Mouse (Mus musculus) hindbrain, postnatal 0 days (tissue): ENCODE results near the gene Tmem150c. TPM values are rescaled to one million over a fixed set of nuclear protein-coding genes. Genes with fewer than 3 reads are reported as not detected.
A peak's percentile ranks its signal among the peaks of the same experiment; 100 is the strongest.

Experiments used
- ATAC-seq: fragments of 200-750 bp; cut with Nextera tagmentation; 2 replicates; pipeline ENCODE4 v1.8.0; 2017; ENCODE audit warnings: mild to moderate bottlenecking, moderate TSS enrichment, moderate library complexity
- DNase-seq: peaks from one replicate; pipeline ENCODE4 v3.0.0-alpha.2; 2015; ENCODE audit warnings: low spot score
- H3K27ac ChIP-seq: fragments of 300-500 bp; sonication (generic); 2 replicates; pipeline ENCODE4 v1.5.1; 2014; ENCODE audit warnings: mild to moderate bottlenecking
- H3K27me3 ChIP-seq: fragments of 300-500 bp; sonication (generic); 2 replicates; pipeline ENCODE4 v1.6.1; 2014; ENCODE audit warnings: low read length, mixed read lengths; ENCODE audit not compliant: insufficient read depth
- H3K36me3 ChIP-seq: fragments of 300-500 bp; sonication (generic); 2 replicates; pipeline ENCODE4 v1.6.1; 2014; ENCODE audit warnings: low read length, mixed read lengths; ENCODE audit not compliant: insufficient read depth
- H3K4me1 ChIP-seq: fragments of 300-500 bp; sonication (generic); 2 replicates; pipeline ENCODE4 v1.6.1; 2014; ENCODE audit warnings: antibody characterized with exemption, low read length, mixed read lengths; ENCODE audit not compliant: insufficient read depth
- H3K4me2 ChIP-seq: fragments of 300-500 bp; sonication (generic); 2 replicates; pipeline ENCODE4 v1.6.1; 2014; ENCODE audit warnings: low read depth, mild to moderate bottlenecking, low read length, moderate library complexity, mixed read lengths
- H3K4me3 ChIP-seq: fragments of 300-500 bp; sonication (generic); 2 replicates; pipeline ENCODE4 v1.5.1; 2014; ENCODE audit warnings: low read length
- H3K9ac ChIP-seq: fragments of 300-500 bp; sonication (generic); replicated peaks from 2 replicates; pipeline ENCODE4 v1.6.1; 2014; ENCODE audit warnings: mild to moderate bottlenecking, low read length, moderate library complexity, mixed read lengths
- H3K9me3 ChIP-seq: fragments of 300-500 bp; sonication (generic); 2 replicates; pipeline ENCODE4 v1.6.1; 2016; ENCODE audit warnings: low read length, mixed read lengths
- CTCF ChIP-seq: IDR thresholded peaks from 2 replicates; pipeline ENCODE4 v1.5.1; 2016; ENCODE audit warnings: antibody characterized with exemption, control low read depth, low read depth
- WGBS: fragments of 180-500 bp; shearing (Covaris S2); extraction: QIAGEN DNeasy Blood & Tissue Kit; methylation state at CpG from one replicate; pipeline ENCODE4 v1.1.7; 2014; 5-methylcytosine and 5-hydroxymethylcytosine counted together
- polyA plus RNA-seq: library from polyadenylated mRNA; unstranded; fragments of >200 nt; fragmentation: Nextera tagmentation; extraction: Ambion mirVana; gene quantifications from 2 replicates; pipeline ENCODE4 v1.2.1, GENCODE M21; 2015
- total RNA-seq: library from RNA; depleted of rRNA; stranded (reverse); fragments of >200 nt; gene quantifications from 2 replicates; pipeline ENCODE4 v1.2.3, GENCODE M21; 2014

Gene Tmem150c
- total and polyA plus RNA-seq, 2 experiments from 2014 or later = 32.7 to 59.5 TPM

DNA sequence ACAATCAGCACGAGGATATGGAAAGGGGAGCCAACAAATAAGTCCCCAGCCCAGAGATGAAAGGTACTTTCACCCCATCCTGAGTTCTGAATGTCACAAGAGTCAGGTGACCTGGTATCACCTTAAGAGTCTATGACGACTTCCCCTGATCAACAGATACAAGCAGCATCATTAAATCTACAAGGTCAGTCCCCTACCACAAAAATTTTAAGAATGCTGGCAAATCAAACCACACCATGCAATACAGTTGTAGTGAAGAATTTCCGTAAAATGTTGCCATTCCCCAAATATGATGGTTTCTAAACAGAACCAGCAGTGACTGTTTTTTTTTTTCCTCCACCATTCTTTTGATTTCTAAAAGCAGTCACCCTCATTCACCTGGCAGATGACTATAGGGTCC is 49.0 kb downstream of the Tmem150c start:
- Histone ChIP-seq H3K9me3 (no peaks in the 10 kb centered on the region), H3K4me2 (no peak overlapping the region), H3K27me3 (no peaks in the 10 kb centered on the region), H3K9ac (no peak overlapping the region), H3K36me3 (no peaks in the 10 kb centered on the region), H3K27ac (no peak overlapping the region), H3K4me1 (peaks cover 6% of the 10 kb centered on the region), H3K4me3 (no peak overlapping the region)
- no peak for DNase-seq
- no peak for TF ChIP-seq CTCF
- WGBS = 84% methylated on average over 3 of the region's 3 CpGs
- ATAC-seq = no peak

DNA sequence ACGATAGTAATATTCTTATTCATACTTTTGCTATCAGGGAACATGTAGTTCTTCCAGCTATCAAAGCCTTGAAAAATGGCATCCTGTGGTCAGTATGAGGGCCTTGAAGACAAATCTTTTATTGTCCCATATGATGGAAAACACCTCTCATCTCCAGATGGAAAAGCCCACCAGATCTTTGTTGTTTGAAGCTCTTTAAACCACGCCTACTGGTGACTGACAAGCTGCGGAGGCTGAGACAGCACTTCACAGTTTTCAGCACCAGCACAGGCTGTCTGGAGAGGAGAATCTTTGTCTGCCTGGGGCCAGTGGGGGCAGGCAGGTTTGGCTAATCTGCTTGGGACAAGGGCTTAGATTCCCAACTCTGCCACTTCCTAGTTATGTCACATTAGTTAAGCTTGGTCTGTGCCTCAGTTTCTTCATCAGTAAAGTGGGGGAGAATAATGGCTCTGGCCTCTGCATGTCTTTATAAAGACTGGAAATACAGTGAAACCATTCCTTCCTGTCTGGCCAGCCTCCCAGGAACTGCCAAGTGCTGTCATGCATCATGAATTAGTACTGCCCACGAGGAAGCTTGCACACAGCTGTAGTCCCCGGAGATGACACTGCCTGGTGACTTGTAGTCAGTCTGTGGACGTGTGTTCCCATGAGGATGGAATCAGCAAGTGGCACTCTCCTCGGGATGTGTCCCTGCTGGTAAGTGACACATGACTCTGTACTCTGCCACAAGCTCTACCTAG is 49.9 kb downstream of the Tmem150c start:
- Histone ChIP-seq H3K36me3 (no peaks in the 10 kb centered on the region), H3K27me3 (no peaks in the 10 kb centered on the region), H3K27ac (peak overlapping the region; percentile 41; the same call in 1 of the 2 replicates), H3K4me1 (peaks cover 6% of the 10 kb centered on the region), H3K4me2 (no peak overlapping the region), H3K9ac (no peak overlapping the region), H3K9me3 (no peaks in the 10 kb centered on the region), H3K4me3 (no peak overlapping the region)
- DNase-seq = peak; percentile 63
- peak; percentile 48; the same call in 1 of the 2 replicates for ATAC-seq
- 30% methylated on average over 7 of the region's 7 CpGs for WGBS
- no peak for TF ChIP-seq CTCF

DNA sequence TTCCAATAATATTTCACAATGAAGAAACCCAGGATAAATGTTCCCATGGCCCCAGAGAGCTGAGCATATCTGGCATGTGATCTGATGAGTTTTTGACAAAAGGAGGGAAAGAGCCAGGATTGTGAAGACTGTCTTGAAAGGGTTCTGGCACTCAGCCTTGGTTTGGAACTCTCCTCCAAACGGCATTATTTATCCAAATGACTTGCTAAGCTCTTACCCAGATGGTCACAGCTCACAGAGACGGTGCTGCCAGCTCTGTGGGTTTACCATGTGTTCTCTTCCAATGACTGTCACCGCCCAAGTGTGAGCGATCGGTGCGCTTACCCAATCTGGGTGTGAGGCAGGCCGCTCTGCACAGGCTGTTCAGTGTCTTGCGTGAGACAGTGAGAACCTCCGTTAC is 50.7 kb downstream of the Tmem150c start:
- Histone ChIP-seq H3K4me2 (no peak overlapping the region), H3K4me1 (peaks cover 6% of the 10 kb centered on the region), H3K4me3 (no peak overlapping the region), H3K27ac (peak overlapping the region; percentile 41; the same call in 1 of the 2 replicates), H3K27me3 (no peaks in the 10 kb centered on the region), H3K9ac (no peak overlapping the region), H3K36me3 (no peaks in the 10 kb centered on the region), H3K9me3 (no peaks in the 10 kb centered on the region)
- peak; percentile 90 for ATAC-seq
- 42% methylated on average over 9 of the region's 9 CpGs for WGBS
- no peak for TF ChIP-seq CTCF
- peak; percentile 93 for DNase-seq

DNA sequence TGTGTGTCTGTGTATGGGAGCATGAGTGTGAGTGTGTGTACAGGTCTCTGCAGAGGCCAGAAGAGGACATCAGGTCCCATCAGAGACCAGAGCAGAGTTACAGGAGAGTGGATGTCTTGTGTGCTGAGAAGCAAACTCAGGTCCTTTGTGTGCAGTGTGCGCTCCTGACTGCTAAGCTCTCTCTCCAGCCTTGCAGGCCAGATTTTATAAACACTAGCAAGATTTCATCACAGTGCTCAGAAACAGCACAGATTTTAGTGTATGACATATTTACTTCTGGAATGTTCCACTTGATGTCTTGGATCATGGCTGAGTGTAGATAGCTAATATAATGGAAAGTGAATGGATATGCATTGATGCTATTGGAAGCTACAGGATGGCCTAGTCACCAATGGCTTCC is 57.2 kb downstream of the Tmem150c start:
- no peaks in the 10 kb centered on the region for H3K9me3 ChIP-seq
- no peak for ATAC-seq
- WGBS = 94% methylated on average over 1 of the region's 1 CpGs
- H3K27ac ChIP-seq = no peak overlapping the region
- no peak for TF ChIP-seq CTCF
- no peak for DNase-seq
- H3K4me1 ChIP-seq = no peaks in the 10 kb centered on the region
- no peak overlapping the region for H3K9ac ChIP-seq
- no peak overlapping the region for H3K4me2 ChIP-seq
- H3K27me3 ChIP-seq = no peaks in the 10 kb centered on the region
- no peak overlapping the region for H3K4me3 ChIP-seq
- no peaks in the 10 kb centered on the region for H3K36me3 ChIP-seq

DNA sequence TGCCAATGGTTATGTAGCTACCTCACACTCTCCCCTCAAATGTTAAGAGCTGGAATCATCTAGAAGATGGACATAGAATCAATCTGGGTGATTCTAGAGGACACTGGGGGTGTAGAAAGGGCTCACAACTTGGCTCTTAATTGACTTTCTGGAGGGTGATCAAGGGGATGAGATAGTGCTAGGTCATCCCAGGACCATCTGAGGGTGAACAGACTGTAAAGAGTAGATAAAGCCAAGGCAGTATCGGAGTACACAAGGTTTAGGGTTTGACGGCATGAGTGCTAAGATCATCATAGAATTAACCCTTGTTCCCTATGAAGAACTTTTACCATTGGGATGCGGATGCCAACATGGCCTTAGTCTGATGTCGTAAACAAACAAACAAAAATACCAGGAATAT is 61.6 kb downstream of the Tmem150c start:
- Histone ChIP-seq H3K27ac (no peak overlapping the region), H3K4me1 (no peaks in the 10 kb centered on the region), H3K4me3 (no peak overlapping the region), H3K27me3 (no peaks in the 10 kb centered on the region), H3K36me3 (no peaks in the 10 kb centered on the region), H3K9ac (no peak overlapping the region), H3K9me3 (no peaks in the 10 kb centered on the region), H3K4me2 (no peak overlapping the region)
- no peak for ATAC-seq
- DNase-seq = no peak
- 95% methylated on average over 4 of the region's 4 CpGs for WGBS
- no peak for TF ChIP-seq CTCF

DNA sequence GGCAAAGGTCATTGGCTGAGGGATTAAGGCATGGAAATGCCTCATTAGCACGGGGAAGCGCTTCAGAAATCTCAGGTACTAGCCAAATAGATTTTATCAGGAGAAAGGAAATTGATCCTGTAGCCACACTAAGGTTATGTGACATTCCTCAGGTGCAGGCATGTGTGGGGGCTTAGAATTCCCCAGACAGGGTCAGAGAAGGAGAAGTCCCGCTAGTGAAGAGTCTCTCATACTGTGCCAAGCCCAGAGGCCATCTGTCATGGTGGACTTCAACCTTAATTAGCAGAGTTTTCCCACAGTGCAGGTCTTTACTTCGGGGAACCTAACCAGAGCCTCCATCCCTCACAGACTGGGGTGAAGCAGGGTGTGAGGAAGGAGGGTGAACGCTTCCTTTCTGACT is 62.7 kb downstream of the Tmem150c start:
- no peak for DNase-seq
- ATAC-seq = no peak
- Histone ChIP-seq H3K9ac (no peak overlapping the region), H3K36me3 (no peaks in the 10 kb centered on the region), H3K4me2 (no peak overlapping the region), H3K4me1 (no peaks in the 10 kb centered on the region), H3K27me3 (no peaks in the 10 kb centered on the region), H3K4me3 (no peak overlapping the region), H3K27ac (no peak overlapping the region), H3K9me3 (no peaks in the 10 kb centered on the region)
- TF ChIP-seq CTCF = no peak
- 68% methylated on average over 5 of the region's 5 CpGs for WGBS

DNA sequence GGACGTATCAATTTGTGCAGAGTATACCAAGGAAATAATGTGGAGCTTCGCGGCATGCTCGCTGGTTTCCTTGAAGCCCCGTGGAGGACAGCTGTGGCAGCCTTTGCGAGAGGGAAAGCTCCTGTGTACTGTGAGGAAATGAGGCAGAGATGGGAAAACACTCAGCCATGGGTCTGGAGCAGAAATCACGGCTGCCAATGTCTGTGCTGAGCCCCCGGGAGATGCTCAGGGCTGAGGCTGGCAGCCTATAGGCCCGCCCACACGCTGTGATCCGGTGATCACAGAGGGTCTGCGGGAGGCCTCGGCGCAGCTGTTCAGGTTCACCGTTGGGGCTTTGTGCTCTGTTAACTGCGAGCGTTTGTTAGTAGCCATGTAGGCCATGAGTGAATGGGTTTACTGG is 68.0 kb downstream of the Tmem150c start:
- Histone ChIP-seq H3K27me3 (no peaks in the 10 kb centered on the region), H3K9ac (no peak overlapping the region), H3K4me3 (no peak overlapping the region), H3K4me2 (peak overlapping the region; percentile 29), H3K4me1 (peaks cover 16% of the 10 kb centered on the region; the same call in 1 of the 2 replicates), H3K27ac (peak overlapping the region; percentile 46), H3K9me3 (no peaks in the 10 kb centered on the region), H3K36me3 (no peaks in the 10 kb centered on the region)
- peak; percentile 73 for ATAC-seq
- peak; percentile 65 for DNase-seq
- 7% methylated on average over 17 of the region's 17 CpGs for WGBS
- TF ChIP-seq CTCF = no peak
